Mouse (Mus musculus): ENCODE data around the gene Tma7. TPM values are rescaled to one million over a fixed set of nuclear protein-coding genes. Genes with fewer than 3 reads are reported as not detected.

Tma7 gene
- total RNA-seq, 2 experiments from 2014 or later = 214 to 228 TPM

- no peak for DNase-seq
Observed at GRCm38 (mm10) chr9:109068095-109068735, 14.2 kb downstream of the Tma7 start.

GRCm38 (mm10) chr9:109060898-109061295 is 21.5 kb downstream of the Tma7 start:
- no peak for DNase-seq

- DNase-seq = no peak
Observed at GRCm38 (mm10) chr9:109060184-109060897, 22.0 kb downstream of the Tma7 start.

GRCm38 (mm10) chr9:109059136-109059903 is 23.1 kb downstream of the Tma7 start, which contains the start of gene Trex1:
Gene Trex1, minus strand, starts transcription at chr9:109059734.
- peak; percentile 93 to 96 for DNase-seq

GRCm38 (mm10) chr9:109058006-109058765 is 24.2 kb downstream of the Tma7 start:
- DNase-seq = peak in 1 of 2 experiments; percentile 18

- DNase-seq = peak in 1 of 2 experiments; percentile 60
Observed at GRCm38 (mm10) chr9:109057543-109057942, 24.8 kb downstream of the Tma7 start.

GRCm38 (mm10) chr9:109056916-109057315 is 25.5 kb downstream of the Tma7 start:
- no peak for DNase-seq

- no peak for DNase-seq
Observed at GRCm38 (mm10) chr9:109056081-109056690, 26.2 kb downstream of the Tma7 start.

- DNase-seq = no peak
Observed at GRCm38 (mm10) chr9:109055271-109056030, 26.9 kb downstream of the Tma7 start.

- DNase-seq = peak; percentile 77 to 91
Observed at GRCm38 (mm10) chr9:109054712-109055111, 27.7 kb downstream of the Tma7 start.

- DNase-seq = no peak
Observed at GRCm38 (mm10) chr9:109053851-109054250, 28.5 kb downstream of the Tma7 start.

GRCm38 (mm10) chr9:109053366-109053765 is 29.0 kb downstream of the Tma7 start:
- no peak for DNase-seq

- DNase-seq = no peak
Observed at GRCm38 (mm10) chr9:109052490-109053260, 29.7 kb downstream of the Tma7 start.

- no peak for DNase-seq
Observed at GRCm38 (mm10) chr9:109051651-109052489, 30.5 kb downstream of the Tma7 start.

- DNase-seq = no peak
Observed at GRCm38 (mm10) chr9:109051011-109051501, 31.3 kb downstream of the Tma7 start.

- DNase-seq = no peak
Observed at GRCm38 (mm10) chr9:109050674-109050997, 31.8 kb downstream of the Tma7 start.

GRCm38 (mm10) chr9:109049996-109050673 is 32.3 kb downstream of the Tma7 start:
- DNase-seq = no peak

- no peak for DNase-seq
Observed at GRCm38 (mm10) chr9:109049316-109049715, 33.1 kb downstream of the Tma7 start.
